Mouse (Mus musculus): ENCODE data around the gene Atg7. TPM values are rescaled to one million over a fixed set of nuclear protein-coding genes. Genes with fewer than 3 reads are reported as not detected.

The Atg7 gene
- total RNA-seq, 2 experiments from 2014 or later, result 23.3 to 28.4 TPM

- DNase-seq, result no peak
Observed at GRCm38 (mm10) chr6:114685412-114685811, 42.5 kb downstream of the Atg7 start.

- DNase-seq, result no peak
Observed at GRCm38 (mm10) chr6:114687035-114687434, 44.1 kb downstream of the Atg7 start.

GRCm38 (mm10) chr6:114690661-114691060 is 47.8 kb downstream of the Atg7 start:
- DNase-seq, result no peak

- DNase-seq, result no peak
Observed at GRCm38 (mm10) chr6:114691530-114691929, 48.6 kb downstream of the Atg7 start.

- DNase-seq, result no peak
Observed at GRCm38 (mm10) chr6:114692691-114693090, 49.8 kb downstream of the Atg7 start.

- peak; percentile 45 to 65 for DNase-seq
Observed at GRCm38 (mm10) chr6:114697646-114698490, 55.0 kb downstream of the Atg7 start.

GRCm38 (mm10) chr6:114698578-114698977 is 55.7 kb downstream of the Atg7 start:
- no peak for DNase-seq

GRCm38 (mm10) chr6:114700704-114701103 is 57.8 kb downstream of the Atg7 start:
- no peak for DNase-seq

- no peak for DNase-seq
Observed at GRCm38 (mm10) chr6:114707032-114707431, 64.1 kb downstream of the Atg7 start.

GRCm38 (mm10) chr6:114712242-114713050 is 69.5 kb downstream of the Atg7 start:
- DNase-seq, result no peak

GRCm38 (mm10) chr6:114713538-114713937 is 70.6 kb downstream of the Atg7 start:
- DNase-seq, result no peak

- DNase-seq, result no peak
Observed at GRCm38 (mm10) chr6:114714654-114715053, 71.8 kb downstream of the Atg7 start.

GRCm38 (mm10) chr6:114715289-114716030 is 72.6 kb downstream of the Atg7 start:
- no peak for DNase-seq

- peak in 1 of 2 experiments; percentile 21 for DNase-seq
Observed at GRCm38 (mm10) chr6:114719100-114719499, 76.2 kb downstream of the Atg7 start.

- DNase-seq, result no peak
Observed at GRCm38 (mm10) chr6:114719665-114720064, 76.8 kb downstream of the Atg7 start.

GRCm38 (mm10) chr6:114722046-114722445 is 79.1 kb downstream of the Atg7 start:
- DNase-seq, result no peak

GRCm38 (mm10) chr6:114723925-114724324 is 81.0 kb downstream of the Atg7 start:
- peak; percentile 50 to 69 for DNase-seq

- DNase-seq, result no peak
Observed at GRCm38 (mm10) chr6:114724351-114724750, 81.5 kb downstream of the Atg7 start.

GRCm38 (mm10) chr6:114725147-114725575 is 82.3 kb downstream of the Atg7 start:
- no peak for DNase-seq

- no peak for DNase-seq
Observed at GRCm38 (mm10) chr6:114726681-114727080, 83.8 kb downstream of the Atg7 start.

GRCm38 (mm10) chr6:114733156-114733555 is 90.3 kb downstream of the Atg7 start:
- no peak for DNase-seq

- no peak for DNase-seq
Observed at GRCm38 (mm10) chr6:114733681-114734080, 90.8 kb downstream of the Atg7 start.

GRCm38 (mm10) chr6:114735054-114735453 is 92.2 kb downstream of the Atg7 start:
- DNase-seq, result no peak
